Mouse (Mus musculus): ENCODE measurements around the gene Sirt4. TPM values are rescaled to one million over a fixed set of nuclear protein-coding genes. Genes with fewer than 3 reads are reported as not detected.
"Not testable (repeated sequence)": the region's sequence is repeated elsewhere in the genome, so short reads cannot be mapped to it uniquely, and the experiment has no call there.

Sirt4 gene
- total RNA-seq, 2 experiments from 2014 or later: 29.9 to 31.3 TPM

DNA sequence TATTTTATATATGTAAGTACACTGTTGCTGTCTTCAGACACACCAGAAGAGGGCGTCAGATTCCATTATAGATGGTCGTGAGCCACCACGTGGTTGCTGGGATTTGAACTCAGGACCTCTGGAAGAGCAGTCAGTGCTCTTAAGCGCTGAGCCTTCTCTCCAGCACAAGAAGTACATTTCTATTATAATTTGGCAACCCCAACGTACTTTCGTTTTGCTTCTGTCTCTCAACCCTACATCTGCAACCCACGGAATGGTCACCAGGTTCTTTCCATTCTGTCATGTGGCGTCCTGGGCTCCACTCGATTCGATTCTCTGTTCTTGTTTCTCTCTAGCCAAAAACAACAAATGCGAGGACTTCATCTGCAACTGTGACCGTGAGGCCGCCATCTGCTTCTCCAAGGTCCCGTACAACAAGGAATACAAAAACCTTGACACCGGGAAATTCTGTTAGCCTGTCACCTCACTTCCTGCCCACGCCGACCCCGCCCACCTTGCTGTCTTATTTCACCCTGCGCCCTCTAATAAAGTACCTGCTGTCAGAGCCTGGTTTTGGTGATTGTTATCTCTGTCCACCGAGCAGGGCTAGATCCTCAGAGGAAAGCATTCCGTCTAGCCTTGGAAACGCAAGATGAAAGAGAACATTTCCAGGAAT lies 10.2 kb downstream of the Sirt4 start:
- no peak for DNase-seq (ENCODE audit: low spot score in 2 of 2)

DNA sequence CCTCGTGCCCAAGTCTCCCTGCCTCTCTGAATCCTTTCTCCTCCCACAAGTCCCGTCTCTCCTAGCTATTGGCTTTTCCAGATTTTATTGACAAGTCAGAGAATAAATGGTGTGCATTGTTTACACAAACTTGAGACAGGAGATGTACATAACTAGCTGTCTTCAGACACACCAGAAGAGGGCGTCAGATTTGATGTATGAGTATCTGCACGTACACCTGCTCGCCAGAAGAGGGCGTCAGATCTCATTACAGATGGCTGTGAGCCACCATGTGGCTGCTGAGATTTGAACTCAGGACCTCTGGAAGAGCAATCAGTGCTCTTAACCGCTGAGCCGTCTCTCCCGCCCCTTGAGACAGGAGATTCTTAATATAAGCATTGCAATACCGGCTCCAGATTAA lies 11.3 kb downstream of the Sirt4 start:
- DNase-seq (ENCODE audit: low spot score in 2 of 2): no peak

DNA sequence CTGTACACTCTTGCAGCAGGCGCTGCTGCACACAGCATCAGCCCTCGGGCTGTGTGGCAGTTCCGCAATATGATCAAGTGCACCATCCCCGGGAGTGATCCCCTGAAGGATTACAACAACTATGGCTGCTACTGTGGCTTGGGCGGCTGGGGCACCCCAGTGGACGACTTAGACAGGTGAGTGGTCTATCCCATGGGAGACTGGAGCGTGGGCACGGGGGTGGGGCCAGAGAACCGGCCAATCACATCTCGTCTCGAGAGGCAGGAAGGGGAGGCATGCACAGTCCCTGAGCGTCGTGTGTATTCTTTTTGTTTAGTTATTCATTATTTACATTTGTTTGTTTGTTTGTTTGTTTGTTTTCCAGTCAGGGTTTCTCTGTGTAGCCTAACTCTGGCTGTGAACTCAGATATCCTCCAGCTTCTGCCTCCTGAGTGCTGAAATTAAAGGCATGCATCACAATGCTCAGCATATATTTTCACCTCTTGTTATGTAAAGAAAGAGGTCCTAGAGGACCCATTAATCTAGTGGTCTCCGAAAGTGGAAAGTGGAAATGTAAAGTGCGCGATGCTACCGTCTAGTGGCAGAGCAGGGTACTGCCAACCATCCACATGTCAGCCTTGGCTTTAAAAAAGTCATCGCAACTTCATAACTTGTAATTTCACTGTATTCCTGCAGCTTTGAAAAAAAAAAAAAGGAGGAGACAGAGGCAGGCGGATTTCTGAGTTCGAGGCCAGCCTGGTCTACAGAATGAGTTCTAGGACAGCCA lies 13.6 kb downstream of the Sirt4 start:
- no peak for DNase-seq (ENCODE audit: low spot score in 2 of 2)

DNA sequence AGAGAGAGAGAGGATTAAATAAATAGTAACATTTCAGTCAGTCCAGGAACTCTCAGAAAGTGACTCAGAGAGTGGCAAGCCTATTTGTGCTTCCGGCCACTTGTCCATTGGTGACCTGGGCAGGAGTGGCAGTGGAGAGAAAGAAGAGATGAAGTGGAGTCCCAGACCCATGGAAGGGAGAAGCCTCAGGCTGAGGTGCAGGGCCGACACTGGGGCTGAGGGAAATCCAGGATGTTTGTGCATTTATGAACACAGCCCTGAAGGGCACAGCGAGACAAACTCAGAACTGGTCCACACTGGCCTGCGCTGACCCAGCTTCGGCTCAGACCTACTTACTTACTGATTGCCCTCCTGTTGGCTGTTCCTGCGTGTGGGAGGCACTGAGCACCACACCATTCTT lies 14.7 kb downstream of the Sirt4 start:
- DNase-seq (ENCODE audit: low spot score in 2 of 2): no peak

DNA sequence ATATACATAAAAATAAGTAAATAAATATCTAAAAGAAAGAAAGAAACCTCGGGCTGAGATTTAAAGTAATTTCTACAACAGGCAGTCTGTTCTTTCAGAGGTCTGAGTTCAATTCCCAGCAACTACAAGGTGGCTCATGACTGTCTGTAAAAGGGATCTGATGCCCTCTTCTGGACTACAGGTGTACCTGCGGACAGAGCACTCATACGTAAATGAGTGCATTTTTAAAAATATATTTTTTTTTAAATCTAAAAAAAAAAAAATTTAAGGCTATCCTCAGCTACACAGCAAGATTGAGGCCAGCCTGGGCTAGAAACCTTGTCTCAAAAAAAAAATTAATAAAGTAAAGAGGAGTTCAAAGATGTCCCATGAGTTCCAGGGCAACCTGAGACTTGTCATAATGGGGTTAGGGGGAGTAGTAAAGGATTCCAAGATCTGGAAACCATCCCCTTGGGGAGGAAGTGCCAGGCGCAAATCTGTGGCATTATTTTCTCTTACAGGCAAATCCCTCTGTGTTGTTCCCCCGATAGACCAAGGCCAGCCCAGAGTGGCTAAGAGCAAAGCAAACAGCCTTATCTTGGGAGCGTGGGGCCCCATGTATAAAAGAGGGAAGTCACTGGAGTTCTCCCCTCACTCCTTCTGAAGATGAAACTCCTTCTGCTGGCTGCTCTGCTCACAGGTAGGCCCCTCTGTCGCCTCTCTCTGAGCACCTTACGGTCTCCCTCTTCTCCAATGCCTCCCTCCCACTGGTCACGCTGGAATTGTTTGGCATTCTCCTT lies 18.7 kb downstream of the Sirt4 start, which contains the start of gene Pla2g1b:
Gene Pla2g1b (plus strand): TSS at position 621 of the 779 bp plus-strand sequence.
- no peak for DNase-seq (ENCODE audit: low spot score in 2 of 2)

DNA sequence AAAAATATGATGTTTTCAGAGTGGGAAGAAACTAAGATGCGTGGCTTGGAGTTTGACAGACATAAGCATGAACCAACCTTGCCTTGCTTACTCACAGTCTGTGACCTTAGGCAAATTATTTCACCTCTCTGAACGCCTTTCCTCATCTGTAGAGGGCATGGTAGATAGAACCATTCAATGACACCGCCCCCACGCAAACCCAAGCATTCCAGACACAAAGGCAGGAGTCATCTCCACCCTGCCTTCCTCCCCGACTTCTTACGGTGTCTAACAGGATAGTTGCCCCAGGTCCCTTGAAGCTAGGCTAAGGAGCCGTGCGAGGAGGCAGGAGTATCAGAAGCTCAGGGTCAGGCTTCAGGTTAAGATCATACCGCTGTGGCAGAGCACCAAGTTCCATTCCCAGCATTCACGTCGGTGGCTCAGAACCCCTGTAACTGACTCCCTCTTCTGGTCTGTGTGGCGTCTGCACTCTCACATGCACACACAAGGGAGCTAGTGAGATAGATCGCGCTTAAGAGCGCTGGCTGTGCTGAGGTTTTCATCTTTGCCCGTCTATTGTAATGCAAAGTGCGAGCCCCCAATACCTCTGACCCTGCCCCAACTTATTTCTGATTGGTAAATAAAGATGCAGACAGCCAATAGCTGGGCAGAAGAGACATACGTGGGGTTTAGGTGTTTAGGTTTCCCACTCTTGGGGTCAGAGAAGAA lies 20.0 kb downstream of the Sirt4 start:
- DNase-seq (ENCODE audit: low spot score in 2 of 2): no peak

DNA sequence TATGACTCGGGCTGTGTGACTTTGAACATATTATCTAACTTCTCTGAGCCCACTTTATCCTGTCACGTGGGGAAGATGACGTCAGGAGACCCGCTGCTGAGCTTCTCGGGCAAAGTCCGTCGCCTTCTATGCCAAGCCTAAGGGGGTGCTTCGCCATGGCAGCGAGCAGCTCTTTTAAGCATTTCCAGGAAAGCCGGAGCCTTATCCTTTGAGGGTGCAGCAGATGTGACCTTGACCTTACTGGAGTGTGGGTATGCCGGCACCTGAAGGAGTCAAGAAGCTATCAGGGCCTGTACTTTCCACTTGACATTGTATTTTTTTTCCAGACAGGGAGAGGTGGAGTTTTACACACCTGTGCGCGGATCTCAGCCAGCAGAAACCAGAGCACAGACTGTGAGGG lies 25.6 kb downstream of the Sirt4 start:
- no peak for DNase-seq (ENCODE audit: low spot score in 2 of 2)

DNA sequence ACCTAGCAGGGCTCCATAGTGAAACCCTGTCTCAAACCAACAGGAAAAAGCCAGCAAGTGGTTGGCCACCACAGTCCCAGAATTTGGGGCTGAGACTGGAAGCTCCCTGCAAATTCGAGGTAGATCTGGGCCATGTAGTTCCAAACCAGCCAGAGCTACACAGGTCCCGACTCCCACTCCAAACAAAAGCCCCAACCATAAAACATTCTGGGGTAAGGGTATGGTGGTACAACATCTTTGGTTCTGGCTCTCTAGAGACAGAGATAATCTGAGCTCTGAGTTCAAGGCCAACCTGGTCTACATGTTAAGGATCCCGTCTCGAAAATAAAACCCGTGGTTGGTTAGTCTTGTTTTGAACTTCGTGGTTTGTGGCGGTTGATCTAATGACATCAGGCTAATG lies 28.7 kb downstream of the Sirt4 start:
- no peak for DNase-seq (ENCODE audit: low spot score in 2 of 2)

DNA sequence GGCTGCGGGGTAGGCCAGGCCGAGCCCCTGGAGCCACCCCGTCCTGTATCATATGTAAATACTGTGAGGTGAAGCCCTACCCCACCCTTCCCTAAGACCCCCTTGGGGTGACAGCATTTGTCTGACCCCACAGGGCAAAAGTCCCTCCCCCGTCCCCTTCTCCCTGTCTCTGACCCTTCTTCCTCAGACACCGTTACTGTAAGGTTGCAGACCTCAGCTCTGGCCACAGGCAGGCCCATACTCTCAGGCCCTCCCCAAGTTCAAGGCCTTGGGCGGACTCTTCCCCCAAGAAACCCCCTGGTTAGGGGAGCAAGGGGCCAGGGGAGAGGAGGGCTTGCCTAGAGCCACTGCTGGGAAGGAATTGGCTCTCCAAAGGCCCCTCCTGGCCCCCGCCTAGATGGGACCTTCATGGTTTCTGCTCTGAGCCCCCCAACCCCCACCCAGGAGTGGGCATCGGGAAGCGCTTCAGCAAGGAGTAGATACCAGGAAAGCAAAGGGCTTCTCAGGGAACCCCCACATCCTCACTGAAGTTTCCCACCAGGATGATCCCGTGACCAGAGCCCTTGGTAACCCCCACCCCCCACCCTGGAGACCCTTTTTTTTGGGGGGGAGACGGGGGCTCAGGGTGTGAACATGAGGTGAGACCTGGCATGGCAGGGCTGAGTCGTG lies 30.0 kb downstream of the Sirt4 start:
- DNase-seq (ENCODE audit: low spot score in 2 of 2): no peak

DNA sequence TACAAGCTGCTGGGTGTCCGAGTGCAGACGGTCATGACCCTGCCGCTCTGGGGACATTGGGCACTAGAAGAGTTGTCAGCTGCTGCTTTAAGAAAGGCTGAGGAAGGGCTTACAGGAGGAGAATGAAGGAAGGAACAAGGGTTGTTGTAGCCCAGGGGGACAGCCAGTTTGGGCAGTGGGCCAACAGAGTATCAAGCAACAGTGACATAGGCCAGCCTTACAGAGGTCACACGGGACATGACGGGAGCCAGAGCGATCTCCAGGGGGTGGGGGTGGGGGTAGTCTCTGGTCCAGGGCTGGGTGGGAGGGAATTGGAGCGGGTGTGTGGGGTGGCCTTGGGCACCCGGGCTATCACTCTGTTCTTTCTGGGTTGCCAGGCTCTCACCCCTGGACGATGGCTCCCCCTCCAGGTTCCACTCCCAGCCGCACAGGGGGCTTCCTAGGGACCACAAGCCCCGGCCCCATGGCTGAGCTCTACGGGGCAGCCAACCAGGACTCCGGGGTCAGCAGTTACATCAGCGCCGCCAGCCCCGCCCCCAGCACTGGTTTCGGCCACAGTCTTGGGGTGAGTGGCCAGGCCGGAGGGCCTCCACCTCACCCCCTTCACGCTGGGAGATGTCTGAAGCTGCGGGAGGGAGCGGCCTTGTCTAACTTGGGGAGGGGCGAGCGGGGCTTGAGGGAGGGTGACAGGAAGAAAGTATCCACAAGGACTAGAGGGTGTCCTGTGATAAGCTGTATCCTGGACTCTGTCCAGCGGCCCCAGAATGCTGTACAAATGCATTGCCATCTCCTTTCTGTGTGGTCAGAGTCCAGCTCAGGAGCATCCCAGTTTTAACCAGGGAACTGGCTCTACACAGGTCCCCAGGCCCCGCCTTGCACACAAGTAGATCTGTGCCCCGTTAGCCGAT lies 33.9 kb downstream of the Sirt4 start:
- DNase-seq (ENCODE audit: low spot score in 2 of 2): no peak

DNA sequence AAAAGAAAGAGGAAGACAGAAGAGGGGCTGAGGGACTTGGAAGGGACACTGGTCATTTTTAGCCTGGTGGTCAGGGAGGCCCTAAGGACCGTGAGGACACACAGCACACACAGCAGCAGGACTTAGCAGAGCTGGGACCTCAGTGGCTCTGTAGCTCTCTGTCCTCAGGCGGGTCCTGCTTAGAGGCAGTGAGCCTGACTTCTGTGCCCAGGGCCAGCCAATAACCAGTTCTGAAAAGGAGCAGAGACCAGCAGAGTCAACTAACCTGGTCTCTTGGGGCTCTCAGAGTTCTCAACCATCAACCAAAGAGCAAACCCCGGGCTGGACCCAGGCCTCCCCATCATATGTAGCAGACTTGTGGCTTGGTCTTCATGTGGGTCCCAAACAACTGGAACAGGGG lies 35.3 kb downstream of the Sirt4 start:
- DNase-seq (ENCODE audit: low spot score in 2 of 2): no peak

DNA sequence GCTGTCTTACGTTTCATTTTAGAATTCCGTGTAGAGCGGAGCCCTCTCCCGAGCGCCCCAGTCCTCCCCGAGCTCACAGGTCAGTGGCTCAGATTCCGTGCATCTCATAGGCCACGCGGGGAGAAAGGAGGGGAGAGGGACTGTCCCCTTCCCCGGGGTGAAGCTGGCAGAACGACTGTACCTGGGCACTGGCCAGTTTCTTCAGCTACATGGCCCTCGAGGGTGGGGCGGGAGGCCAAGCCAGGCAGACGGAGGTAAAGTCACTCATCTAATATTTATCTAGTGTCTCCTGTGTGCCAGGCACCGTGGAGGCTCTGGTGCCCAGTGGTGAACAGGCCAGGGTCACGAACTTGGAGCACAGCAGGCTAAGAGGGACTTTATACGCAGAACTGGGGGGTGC lies 37.4 kb downstream of the Sirt4 start:
- no peak for DNase-seq (ENCODE audit: low spot score in 2 of 2)

DNA sequence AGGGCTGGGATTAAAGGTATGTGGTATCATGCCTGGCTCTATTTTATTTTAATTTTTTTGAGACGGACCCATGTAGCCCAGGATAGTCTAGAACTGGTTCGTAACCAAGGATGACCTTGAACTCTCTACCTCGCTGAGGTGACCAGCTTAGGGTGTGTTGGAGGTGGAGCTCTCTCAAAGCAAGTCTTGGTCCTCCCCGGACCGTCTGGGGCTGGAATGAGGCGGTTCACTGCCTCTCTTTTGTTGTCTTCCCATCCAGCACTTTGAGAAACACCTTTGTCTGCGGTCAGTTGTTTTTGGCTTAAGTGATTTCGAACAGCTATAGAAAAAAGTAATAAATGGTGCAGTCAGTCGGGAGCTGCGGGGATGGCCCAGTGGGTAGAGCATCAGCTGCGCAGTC lies 40.4 kb downstream of the Sirt4 start:
- no peak for DNase-seq (ENCODE audit: low spot score in 2 of 2)

DNA sequence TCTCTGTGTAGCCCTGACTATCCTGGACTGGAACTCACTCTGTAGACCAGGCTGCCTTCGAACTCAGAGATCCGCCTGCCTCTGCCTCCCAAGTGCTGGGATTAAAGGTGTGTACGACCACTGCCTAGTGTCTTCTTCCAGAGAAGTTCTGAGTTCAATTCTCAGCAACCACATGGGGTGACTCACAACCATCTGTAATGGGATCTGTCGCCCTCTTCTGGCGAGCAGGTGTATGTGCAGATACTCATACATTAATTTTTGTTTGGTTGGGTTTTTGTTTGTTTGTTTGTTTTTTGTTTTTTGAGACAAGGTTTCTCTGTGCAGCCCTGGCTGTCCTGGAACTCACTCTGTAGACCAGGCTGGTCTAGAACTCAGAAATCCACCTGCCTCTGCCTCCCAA lies 41.9 kb downstream of the Sirt4 start:
- not testable (repeated sequence) for DNase-seq (ENCODE audit: low spot score in 2 of 2)

DNA sequence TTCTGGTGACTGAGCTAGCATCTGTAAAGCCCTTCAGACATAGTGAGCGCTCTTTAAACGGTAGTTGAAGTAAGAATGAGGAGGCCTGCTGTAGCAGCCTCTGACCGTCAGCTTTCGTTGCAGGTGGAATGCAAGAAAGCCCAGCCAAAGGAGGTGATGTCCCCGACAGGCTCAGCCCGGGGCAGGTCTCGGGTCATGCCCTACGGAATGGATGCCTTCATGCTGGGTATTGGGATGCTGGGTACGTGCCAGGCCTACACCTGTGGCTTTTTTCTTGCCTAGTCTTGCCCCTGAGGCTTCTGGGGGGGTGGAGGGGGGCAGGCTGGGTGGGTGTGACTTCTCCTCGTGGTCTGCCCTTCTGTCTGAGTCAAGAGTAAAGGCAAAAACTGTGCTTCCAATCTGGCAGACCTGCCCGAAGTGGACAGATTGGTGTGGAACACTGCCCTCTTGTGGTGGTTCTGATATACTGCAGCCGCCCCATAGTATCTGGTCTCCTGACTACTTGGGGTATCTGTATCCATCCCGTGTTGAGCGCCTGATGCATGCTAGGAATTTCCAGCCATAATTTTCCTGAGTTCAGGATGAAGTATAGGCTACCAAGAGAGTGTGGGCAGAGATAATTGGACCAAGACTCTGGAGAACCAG lies 43.2 kb downstream of the Sirt4 start:
- peak in 1 of 2 experiments; percentile 50 for DNase-seq (ENCODE audit: low spot score in 2 of 2)

DNA sequence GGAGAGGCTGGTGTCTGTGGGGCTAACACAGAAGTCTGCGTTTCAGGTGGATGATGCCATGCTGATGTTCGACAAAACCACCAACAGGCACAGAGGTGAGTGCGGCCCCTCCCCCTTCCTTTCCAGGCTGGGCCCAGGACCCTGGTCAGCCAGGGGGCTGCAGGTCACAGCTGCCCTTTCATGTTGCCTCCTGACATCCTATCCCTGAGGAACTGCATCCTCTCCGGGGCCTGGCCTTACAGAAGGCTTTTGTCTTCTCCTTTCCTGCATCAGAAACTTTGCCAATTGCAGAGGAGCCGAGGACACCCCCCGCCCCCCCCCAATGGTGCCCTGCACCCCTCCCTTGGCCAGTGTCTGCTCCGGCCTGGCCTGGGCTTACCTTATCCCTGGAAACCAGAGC lies 45.9 kb downstream of the Sirt4 start:
- no peak for DNase-seq (ENCODE audit: low spot score in 2 of 2)

DNA sequence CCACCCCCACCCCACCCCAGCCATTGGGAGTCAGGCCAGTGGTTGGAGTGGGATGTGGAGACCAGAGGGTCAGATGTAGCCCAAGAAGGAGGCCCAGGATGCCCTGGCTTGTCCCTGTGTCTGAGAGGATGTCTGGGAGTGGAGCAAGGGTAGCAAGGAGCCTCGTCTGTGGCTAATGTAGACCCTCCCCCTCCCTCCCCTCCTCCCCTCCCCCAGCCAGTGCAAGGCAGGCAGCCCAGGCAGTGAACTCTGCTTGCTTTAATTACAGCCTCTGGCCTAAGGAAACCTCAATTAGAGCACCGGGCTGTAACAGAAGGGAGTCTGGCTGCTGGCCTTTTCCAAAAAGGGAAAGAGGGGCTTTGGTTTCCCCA lies 46.6 kb downstream of the Sirt4 start:
- DNase-seq (ENCODE audit: low spot score in 2 of 2): no peak

DNA sequence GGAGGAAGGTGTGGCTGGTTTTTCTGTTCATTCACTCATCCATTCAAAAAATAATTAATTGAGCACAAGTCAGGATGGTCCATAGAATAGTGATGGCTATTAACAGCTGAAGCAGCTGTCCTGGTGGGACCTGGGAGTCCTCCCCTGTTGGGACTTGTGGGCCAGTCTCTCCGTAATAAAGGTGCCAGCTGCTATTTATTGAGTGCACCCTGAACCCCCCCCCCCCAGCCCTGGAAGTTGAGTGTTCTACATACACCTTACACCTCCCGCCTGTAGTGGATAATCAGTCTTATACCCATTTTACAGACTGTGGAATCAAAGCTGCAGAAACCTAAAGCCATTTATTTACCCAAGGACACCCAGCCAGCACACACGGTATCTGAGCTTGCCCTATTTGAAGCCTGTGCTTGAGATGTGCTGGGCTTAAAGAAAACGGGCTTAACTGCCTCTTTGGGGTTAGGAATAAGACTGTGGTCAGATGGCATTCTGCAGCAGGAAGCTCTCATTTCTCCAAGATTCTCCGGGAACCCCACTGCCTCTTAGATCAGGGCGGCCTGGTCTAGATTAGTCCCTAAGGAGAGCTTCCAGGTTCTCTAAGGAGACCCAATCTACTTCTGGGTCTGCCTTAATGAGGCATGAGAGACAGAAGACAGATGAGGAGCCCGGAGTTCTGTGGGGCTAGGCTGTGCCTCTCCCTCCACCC lies 47.1 kb downstream of the Sirt4 start:
- no peak for DNase-seq (ENCODE audit: low spot score in 2 of 2)
